Mouse (Mus musculus) bone marrow, adult 2 months (tissue): Measurements from ENCODE around the gene Ankrd61.

ENCODE experiments used
- CTCF ChIP-seq: fragments of 200-500 bp; IDR thresholded peaks from 2 replicates; pipeline ENCODE4 v1.5.1; 2011; ENCODE audit warnings: low read length, control low read depth; ENCODE audit not compliant: control insufficient read depth, insufficient read depth
- POLR2A ChIP-seq: fragments of 200-500 bp; IDR thresholded peaks from 2 replicates; pipeline ENCODE4 v1.6.1; 2011; ENCODE audit warnings: low read depth, mild to moderate bottlenecking, control low read depth, low read length, borderline replicate concordance; ENCODE audit not compliant: control insufficient read depth

- TF ChIP-seq CTCF = no peak
- no peak for TF ChIP-seq POLR2A
Observed at GRCm38 (mm10) chr5:143871547-143872169, 25.8 kb downstream of the Ankrd61 start.
